Mouse (Mus musculus) T-helper 2 cell (primary cell): ENCODE measurements around the gene Srrm4.

Experiments
- in situ Hi-C: fragments of 300-600 bp; cut with MboI, MseI; formaldehyde crosslinking; loops from one replicate; pipeline ENCODE4 v1.15.1; 2025; ENCODE audit warnings: high pct_unique_total_duplicates

Srrm4 gene

DNA sequence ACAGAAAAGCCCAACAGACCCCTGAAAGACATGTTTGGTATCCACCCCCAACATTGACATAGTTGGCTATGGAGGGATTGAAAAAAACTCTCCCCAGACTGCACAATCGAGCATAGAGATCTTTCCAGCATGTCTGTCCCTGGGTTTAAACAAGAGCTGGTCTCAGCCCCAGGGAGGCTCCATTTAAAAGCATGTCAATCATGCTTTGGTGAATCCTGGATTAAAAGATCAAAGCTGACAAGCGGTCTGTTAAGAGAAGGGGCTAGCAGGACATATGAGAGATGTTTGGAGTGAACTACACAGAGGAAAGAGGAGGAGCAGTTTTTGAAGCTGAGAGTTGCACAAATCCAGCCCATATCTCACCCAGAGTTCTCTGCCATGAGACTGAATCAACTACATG is 38.5 kb downstream of the Srrm4 start:
- in situ Hi-C loops: no loop called here

DNA sequence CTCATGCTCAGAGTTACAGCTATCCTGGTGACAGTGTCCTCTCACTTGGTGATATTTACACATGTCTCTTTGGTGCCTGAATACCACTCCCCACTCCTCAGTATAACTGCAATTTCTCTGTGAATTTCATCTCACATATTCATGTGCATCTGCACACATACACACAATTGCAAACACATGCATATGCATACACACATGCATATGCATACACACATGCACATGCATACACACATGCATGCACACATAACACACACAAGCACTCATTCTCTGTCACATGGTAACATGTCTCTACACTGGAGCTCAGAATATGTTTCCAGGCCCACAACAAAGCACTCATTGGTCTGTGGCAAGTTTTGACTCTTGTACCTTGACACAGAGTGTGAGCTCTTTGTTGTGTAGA is 39.0 kb downstream of the Srrm4 start:
- in situ Hi-C loops: no loop called here

DNA sequence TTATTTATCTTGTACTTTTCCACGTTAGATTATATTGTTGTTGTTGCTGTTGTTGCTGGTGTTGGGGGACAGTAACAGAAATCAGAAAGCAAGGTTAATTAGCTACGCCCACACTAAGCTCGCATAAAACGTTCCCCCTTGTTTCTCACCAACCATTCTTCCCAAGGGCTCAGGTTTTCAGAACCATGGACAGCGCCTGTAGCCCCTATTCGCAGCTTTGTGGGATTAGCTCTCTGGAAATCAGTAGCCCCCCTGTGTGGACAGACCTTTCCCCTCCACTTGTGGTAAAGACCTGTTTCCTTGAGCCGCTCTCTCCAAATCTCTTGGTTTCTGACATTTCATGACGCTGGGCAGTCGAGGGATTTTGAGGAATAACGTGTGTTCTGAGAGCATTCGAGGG is 45.9 kb downstream of the Srrm4 start:
- in situ Hi-C loops: no loop called here

DNA sequence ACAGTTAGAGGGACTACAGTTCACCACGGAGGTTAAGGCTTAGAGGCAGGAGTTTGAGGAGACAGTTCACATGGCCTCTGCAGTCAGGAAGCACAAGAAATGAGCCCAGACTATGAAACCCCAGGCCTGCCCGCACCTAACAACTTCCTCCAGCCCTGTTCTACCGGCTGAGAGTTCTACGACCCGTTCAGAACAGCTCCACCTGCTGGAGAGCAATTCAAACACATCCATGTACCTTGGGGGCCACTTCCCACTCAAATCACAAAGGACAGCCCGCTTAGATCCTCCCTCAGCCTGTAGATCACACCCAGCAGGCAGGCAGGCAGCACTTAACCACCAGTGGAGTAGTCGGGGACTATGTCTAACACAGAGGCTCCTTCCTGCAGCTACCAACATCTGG is 49.3 kb downstream of the Srrm4 start:
- in situ Hi-C loops: no loop called here

DNA sequence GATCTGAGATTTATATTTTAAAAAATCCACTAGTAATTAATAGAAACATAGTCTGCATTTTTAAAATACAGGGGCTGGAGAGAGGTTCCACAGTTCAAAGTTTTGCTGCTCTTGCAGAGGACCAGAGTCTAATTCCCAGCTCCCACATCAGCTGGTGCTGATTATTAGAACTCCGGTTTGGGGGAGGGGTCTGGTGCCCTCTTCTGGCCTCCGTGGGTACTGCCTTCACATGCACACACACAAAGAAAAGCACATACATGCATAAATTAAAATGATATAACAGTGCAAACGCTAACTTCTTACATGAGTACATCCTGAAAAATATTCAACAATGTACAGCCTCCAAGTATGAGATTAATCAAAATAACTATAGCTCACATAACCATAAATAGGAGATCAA is 50.5 kb downstream of the Srrm4 start:
- in situ Hi-C loops: no loop called here

DNA sequence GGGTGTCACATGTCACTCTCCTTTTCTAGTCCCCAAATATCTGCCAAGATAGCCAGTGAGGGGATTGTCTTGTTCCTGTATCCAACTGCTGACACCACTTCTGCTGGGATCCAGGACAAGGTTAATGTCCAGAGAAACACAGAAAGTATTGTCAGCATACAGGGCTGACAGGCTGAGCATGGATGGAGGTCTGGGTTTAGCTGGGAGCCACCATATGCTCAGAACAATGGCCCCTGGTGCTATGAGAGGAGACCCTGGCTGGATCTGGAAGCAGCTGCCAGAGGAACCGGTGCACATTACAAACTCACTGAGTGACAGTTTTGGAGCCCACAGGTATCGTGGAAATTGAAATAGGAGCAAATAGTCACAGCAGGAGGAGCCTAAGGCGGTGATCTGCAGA is 52.3 kb downstream of the Srrm4 start:
- in situ Hi-C loops: no loop called here

DNA sequence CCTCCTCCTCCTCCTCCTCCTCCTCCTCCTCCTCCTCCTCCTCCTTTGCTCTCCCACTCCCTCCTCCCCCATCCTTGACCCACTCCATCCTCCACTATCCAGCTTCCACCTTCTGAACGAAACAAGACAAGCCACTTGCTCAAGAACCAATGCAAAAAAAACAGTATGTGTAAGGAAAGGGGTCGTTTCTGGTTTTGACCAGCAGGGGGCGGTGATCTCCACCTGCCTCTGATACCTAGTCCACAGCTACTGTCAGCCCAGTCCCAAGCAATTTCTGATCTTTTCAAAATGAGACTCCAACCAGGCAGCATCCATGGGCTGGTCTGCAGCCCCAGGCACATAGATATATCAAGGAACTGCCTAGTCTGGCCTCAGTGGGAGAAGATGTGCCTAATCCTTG is 53.1 kb downstream of the Srrm4 start:
- in situ Hi-C loops: no loop called here

DNA sequence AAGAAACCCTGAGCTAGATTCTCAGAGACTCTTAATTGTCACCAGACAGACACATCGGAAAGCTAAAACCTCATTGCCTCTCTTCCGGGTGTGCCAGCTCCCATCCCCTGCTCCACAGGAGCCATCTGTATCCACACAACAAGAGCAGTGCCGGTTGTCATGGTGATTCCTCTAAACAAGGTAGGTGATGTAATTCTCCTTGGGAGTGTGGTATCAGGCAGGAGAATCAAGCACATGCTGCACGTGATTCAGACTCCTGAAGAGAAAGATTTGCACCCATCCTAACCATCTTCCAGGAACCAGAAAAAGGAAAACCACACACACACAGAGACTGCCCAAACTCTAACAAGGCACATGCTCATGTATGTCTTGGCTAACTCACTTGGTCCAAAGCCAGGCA is 65.3 kb downstream of the Srrm4 start:
- in situ Hi-C loops: no loop called here

DNA sequence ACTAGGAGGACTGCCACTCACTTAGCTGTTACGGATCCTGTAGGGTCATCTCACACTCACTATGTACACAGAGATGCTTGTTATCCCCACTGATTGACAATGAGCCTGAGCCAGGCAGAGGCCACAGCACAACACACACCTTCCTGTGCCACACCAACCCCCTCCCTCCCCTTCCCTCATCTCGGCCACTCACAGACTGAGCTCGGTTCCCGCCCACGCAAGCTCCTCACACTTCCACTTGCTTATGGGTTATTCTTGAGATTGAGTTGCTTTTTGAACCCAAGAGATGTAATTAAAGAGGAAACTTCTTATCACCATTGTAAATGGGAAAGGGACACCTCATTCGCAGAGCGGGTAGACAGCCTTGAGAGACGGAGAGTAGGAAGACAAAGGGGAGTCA is 66.3 kb downstream of the Srrm4 start:
- in situ Hi-C loops: no loop called here

DNA sequence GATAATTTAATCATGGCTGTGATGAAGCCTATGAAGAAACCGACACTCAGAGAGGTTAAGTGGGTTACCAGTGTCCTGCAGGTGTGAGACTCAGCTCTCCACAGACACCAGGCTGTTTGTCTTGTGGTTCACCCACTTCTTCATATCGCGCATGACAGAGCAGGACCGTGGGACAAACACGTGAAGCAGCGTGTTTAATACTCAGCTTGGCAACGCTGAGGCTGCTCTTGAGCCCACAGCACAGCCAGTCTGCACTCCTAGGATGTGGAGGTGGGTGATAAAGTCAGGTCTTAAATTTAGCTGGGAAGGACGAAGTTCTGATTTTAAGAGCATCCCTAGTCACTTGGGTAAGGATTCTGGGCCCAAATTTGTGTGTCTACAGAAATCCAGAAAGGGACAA is 68.1 kb downstream of the Srrm4 start:
- in situ Hi-C loops: no loop called here

DNA sequence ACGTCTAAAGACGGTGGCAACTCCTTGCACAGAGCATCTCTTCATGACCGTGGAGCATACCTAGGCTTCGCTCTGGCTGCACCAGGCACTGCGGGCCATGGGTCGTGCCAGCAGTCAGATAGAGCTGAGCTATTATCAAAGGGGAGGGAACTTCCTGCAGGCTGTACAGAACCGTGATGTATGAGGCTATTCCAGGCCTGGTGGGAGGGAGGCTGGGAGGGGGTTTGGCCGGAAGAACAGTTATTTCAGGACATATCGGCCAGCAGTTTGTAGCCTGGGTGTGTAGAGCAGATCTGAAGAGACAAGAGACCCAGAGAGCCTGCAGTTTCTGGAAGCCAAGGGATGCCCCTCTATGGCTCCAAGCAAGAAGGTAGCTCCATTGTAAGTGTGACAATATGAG is 68.5 kb downstream of the Srrm4 start:
- in situ Hi-C loops: no loop called here

DNA sequence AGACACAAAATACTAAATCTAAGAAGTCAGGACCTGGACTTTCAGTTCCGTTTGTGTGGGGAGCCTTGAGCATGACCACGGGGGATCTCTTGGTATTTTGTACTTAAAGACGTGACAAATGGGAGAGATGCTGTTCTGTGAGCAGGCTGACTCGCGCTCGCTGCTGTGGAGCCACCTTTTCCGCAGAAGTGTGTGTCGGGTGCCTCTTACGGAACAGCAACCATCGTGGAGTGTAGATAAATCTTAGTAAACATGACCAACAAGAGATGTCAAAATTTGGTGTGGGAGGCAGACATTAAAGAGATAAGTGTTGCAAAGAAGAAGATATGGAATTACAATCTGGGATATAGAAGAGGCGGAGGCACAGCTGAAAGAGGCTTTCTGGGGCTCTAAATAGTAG is 69.3 kb downstream of the Srrm4 start:
- in situ Hi-C loops: no loop called here

DNA sequence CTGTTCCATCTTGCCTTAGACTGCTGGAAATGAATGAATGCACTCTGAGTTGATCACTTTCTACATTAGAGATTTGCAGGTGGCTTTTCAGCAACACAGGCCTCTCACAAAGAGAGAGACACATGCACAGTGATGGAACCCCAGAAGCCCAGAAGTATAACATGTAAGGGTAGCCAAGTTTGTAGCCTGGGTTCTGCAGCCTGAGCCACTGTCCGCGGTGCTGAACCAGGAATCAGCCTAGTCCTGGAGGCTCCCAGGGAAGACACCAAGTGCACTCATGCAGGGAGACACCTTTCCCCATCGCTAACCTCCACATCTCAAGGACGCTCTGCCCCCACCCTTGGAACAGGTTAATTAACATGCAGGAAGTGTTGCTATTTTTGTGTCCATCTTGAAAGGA is 73.6 kb downstream of the Srrm4 start:
- in situ Hi-C loops: no loop called here

DNA sequence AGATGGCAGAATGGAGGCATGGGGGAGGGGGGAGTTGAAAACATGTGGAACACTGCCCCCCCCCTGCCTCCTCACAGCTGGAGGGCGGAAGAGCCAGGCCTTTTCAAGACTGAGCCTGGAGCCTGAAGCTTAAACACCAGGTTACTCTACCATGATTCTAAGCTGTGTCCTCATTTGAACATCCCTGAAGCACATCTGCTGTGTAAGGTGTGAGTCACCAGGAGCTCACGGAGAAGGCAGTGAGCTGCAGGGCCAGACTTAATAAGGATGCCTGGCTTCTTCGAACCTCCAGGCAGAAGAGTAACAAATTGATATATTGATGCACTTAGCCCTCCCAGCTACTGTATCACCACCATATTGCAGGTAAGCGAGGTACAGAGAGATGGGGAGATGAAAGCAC is 79.5 kb downstream of the Srrm4 start:
- in situ Hi-C loops: no loop called here

DNA sequence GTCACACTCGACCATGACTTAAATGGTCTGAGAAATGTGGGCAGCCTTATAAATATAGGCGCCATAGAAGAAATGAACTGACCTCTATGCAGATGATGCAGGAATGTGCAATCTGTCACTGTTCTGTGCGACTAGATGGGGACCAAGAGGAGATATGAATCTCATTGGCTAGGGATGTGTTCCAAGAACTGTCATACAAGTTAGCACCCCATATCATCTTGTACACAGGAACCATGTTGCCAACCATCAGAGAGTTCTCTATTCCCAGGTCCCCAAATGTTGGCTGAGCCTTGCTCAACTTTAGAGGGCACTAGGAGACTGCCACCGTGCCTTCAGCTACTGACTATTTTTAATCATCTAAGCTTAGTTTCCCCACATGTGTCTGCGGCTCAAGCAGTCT is 81.4 kb downstream of the Srrm4 start:
- in situ Hi-C loops: no loop called here

DNA sequence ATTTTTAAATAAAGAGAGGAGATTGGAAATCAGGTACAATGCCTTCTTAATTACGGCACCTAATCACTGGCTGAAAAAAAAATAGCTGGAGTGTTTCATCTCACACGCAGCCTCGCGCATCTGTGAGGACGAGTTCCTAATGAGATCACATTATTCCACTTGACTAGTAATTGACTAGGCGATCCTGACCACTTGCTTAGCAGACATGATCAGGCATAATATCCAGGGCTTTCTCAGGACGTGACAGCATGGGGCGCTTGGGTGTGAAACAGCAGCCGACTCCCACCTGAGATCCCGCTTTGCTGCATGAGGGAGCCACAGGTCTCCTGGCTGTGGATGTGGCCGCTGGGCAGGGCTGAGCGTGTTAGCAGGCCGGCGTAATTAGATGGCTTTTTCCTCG is 90.3 kb downstream of the Srrm4 start:
- in situ Hi-C loops: no loop called here

DNA sequence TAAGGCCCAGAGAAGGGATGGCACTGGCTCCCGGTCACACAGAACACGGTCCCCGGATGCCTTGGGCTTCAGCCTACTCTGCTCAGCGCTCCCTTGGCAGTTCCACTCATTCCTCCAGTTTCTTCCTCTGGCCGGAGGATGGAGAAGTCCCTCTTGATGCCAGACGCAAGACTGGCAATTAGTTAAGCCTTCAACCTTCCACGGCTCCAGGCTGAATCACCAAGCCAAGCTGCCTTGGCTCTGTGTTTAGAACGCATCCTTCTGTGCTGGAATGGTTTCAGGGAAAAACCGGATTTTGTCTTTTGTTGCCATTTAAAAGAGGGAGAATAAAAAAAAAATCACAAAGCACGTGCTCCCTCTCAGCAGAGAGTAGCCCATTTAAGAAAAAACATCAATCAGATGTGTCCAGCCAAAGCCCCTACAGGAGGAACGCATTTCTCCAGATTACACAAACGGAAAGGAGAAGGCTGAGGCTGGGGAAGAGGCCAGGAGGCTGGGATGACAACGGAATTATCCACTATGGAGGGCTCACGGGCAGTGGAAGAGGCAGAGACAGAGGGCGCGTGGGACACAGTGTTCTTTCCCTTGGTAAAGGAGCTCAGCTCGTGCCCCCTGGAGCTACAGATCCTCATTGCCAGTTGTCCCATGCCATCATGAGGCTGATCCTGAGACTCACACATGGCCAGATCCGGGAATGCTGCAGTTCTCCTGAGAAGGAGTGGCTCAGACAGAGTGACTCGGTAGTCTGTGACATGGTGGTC is 92.6 kb downstream of the Srrm4 start:
- in situ Hi-C loops: no loop called here

DNA sequence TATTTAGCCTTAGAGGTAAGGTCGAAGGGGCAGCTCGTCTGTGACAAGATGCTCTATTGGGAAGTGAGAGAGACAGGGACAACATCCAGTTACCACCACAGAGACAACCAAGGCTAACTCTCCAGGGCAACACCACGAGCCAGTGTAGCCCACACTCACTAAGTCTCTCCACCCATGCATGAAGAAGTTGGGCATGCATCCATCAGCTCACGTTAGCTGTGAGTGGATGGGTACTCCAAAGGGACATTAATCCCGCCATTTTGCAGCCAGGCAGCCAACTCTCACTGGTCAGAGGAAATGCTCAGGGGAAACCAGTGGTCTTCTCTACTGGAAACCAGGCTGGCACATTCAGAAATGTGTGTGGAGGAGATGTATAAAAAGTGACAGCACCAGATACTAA is 93.8 kb downstream of the Srrm4 start:
- in situ Hi-C loops: no loop called here

DNA sequence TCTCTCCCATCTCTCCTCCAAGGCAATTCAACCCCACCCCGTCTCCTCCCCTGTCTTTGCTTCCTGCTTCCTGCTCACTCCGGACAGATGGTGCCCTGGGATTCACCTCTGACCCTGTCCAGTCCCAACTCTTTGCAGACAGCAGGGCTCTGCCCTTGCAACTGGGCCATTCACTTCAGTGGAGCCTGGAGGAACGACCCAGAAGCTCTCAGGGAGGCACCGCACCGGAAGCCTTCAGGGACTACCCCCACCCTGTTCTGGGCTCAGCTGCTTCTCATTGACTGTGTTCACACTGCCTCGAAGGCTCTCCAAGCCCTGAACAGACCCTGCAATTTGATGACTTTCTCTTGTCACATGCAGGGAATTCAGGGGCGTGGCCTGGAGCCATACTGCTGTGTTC is 94.4 kb downstream of the Srrm4 start:
- in situ Hi-C loops: no loop called here

DNA sequence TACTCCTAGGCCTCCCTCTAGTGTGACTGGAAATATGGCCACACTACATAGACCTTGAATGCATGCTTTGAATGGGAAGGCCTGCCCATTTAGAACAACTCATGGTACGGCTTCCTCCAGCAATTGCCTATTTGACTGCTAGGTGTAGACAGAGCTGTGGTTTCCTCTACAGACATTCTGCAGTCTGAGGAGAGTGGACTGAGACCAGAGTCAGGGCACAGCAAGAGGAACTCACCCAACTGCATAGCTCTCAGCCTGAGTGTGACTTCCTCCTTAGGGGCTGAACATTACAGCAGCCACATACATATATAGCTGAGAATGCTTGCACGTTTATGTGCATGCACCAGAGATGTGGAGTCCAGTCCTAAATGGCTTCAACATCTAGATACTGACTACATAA is 94.9 kb downstream of the Srrm4 start:
- in situ Hi-C loops: no loop called here

DNA sequence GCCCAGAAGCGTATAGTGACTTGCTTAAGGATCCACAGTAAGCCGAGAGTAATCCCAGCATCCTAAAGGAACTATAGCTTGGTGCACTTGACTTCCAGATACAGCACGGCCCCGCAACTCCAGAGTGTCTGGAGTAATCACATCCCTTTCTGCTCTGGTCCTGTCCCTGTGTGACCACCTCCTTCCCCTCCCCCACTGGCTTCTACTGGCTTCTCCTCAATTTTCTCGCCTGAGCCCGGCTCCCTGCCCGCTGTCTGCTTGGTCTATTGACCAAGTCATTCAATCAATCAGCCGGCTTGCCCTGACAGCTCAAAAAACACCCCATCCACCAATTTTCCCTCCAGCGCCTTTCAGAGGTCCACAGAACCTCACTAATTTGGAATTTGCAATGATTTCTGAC is 96.2 kb downstream of the Srrm4 start:
- in situ Hi-C loops: no loop called here

DNA sequence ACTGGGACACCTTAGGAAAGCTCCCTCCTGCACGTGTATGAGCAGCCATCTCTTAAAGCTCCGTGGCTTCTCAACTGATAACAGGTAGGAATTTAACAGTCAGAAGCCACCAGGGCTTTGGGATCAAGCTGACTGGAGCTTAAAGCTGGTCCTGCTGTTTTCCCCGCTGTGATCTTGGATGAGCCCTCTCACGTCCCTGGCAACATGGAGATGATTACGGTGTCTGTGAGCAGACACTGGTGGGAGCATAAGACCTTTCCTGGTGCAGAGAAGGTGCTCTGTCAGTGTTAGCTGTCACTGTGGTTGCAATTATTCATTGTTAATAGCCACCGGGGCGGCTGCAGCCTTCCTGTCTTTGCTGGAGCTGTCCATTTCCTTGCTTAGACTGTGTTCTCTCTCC is 97.2 kb downstream of the Srrm4 start:
- in situ Hi-C loops: loop anchor here (5.0 kb wide), 1 partner anchor 1033 kb away; no protein-coding TSS in a partner anchor

DNA sequence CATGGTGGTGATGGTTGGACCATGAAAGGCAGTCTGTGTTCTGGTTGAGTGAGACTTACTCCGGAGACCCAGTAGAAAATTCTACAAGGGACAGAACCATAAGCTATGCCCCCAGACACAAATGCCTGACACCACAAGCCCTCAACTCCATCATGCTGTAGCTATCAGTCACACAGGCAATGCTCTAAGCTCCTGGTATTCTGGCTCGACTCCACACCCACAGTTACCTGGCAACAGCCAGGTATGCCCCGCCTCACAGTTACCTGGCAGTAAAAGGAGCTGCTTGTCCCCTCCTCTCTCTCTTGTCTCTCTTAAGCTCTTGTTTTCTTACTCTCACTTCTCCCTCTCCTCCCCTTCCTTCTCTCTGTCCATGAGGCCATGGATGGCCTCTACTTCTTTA is 98.9 kb downstream of the Srrm4 start:
- in situ Hi-C loops: loop anchor here (5.0 kb wide), 1 partner anchor 1035 kb away; no protein-coding TSS in a partner anchor

DNA sequence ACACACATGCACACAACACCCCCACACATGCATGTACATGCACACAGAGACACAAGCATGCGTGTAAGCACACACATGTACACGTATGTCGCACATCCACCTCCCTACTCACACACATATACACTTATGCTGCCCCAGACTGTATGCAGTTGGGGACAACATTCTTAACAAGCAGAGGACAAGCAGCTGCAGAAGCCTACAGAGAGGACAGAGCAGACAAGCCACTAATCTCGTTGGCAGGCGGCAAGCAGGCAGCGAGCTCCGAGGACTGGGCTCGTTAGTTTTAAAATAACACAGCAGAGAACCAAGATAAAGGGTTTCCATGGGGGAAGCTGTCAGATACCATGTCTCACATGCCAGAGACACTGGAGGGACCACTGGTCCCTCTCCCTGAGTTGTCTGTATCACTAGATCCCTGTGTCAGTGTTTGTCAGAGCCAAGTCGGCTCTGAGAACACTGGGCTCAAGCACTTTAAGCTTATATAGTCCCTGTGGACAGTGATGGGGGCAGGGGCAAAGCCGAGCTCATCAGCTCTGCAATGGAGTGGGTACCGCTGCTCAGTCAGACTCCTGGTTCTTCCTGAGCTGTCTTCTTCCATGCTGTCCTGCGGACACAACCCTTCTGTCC is 99.7 kb downstream of the Srrm4 start:
- in situ Hi-C loops: loop anchor here (5.0 kb wide), 1 partner anchor 1035 kb away; no protein-coding TSS in a partner anchor
